Mouse (Mus musculus): ENCODE results near the gene Slc25a22.
"Not testable (repeated sequence)": the region's sequence is repeated elsewhere in the genome, so short reads cannot be mapped to it uniquely, and the experiment has no call there.

- not testable (repeated sequence) for TF ChIP-seq HCFC1 (IDR thresholded peaks at IDR 0.05; ENCODE audit: low read depth, low read length); CHD1 (IDR thresholded peaks at IDR 0.05; ENCODE audit: low read depth, low read length); E2F4 (IDR thresholded peaks at IDR 0.05; ENCODE audit: insufficient replicate concordance, low read depth, low read length); POLR2A (IDR thresholded peaks at IDR 0.05; ENCODE audit: low read depth, low read length)
- TF ChIP-seq ZNF384 (IDR thresholded peaks at IDR 0.05; ENCODE audit: low read depth, low read length) = peak; percentile 70
These were observed 8.7 kb upstream of the Slc25a22 start for GRCm38 (mm10) chr7:141446374-141446773.

Data from CH12.LX (cell line).